Mouse (Mus musculus): Measurements from ENCODE around the gene Emc10.

Emc10 gene

GRCm38 (mm10) chr7:44463556-44464225, 32.6 kb downstream of the Emc10 start:
- no peak for DNase-seq (ENCODE audit: low read depth, low spot score)

GRCm38 (mm10) chr7:44463056-44463425, 33.3 kb downstream of the Emc10 start:
- DNase-seq (ENCODE audit: low read depth, low spot score) = no peak

GRCm38 (mm10) chr7:44462218-44463055, 33.9 kb downstream of the Emc10 start:
- DNase-seq (ENCODE audit: low read depth, low spot score) = peak; percentile 73

- DNase-seq (ENCODE audit: low read depth, low spot score) = no peak
Observed at GRCm38 (mm10) chr7:44461503-44462217, 34.7 kb downstream of the Emc10 start.

GRCm38 (mm10) chr7:44460767-44461502, 35.4 kb downstream of the Emc10 start:
- no peak for DNase-seq (ENCODE audit: low read depth, low spot score)

GRCm38 (mm10) chr7:44460067-44460466, 36.3 kb downstream of the Emc10 start:
- DNase-seq (ENCODE audit: low read depth, low spot score) = no peak

- no peak for DNase-seq (ENCODE audit: low read depth, low spot score)
Observed at GRCm38 (mm10) chr7:44456302-44456701, 40.0 kb downstream of the Emc10 start.

- no peak for DNase-seq (ENCODE audit: low read depth, low spot score)
Observed at GRCm38 (mm10) chr7:44453256-44453655, 43.1 kb downstream of the Emc10 start.

- DNase-seq (ENCODE audit: low read depth, low spot score) = no peak
Observed at GRCm38 (mm10) chr7:44446070-44446855, 50.1 kb downstream of the Emc10 start.

- DNase-seq (ENCODE audit: low read depth, low spot score) = no peak
Observed at GRCm38 (mm10) chr7:44445528-44445923, 50.8 kb downstream of the Emc10 start.

- DNase-seq (ENCODE audit: low read depth, low spot score) = no peak
Observed at GRCm38 (mm10) chr7:44444886-44445527, 51.3 kb downstream of the Emc10 start.

GRCm38 (mm10) chr7:44443268-44444173, 52.8 kb downstream of the Emc10 start:
- DNase-seq (ENCODE audit: low read depth, low spot score) = no peak

- no peak for DNase-seq (ENCODE audit: low read depth, low spot score)
Observed at GRCm38 (mm10) chr7:44442407-44442821, 53.9 kb downstream of the Emc10 start.

- DNase-seq (ENCODE audit: low read depth, low spot score) = no peak
Observed at GRCm38 (mm10) chr7:44441648-44442109, 54.6 kb downstream of the Emc10 start.

GRCm38 (mm10) chr7:44441180-44441579, 55.1 kb downstream of the Emc10 start:
- DNase-seq (ENCODE audit: low read depth, low spot score) = no peak

- DNase-seq (ENCODE audit: low read depth, low spot score) = no peak
Observed at GRCm38 (mm10) chr7:44440479-44440878, 55.9 kb downstream of the Emc10 start.

Measured in mesoderm, embryonic 11.5 days (tissue).